8 mouse cellular contexts compared by ENCODE assay signal in genomic region chr14:21993251-21994060, GRCm38 (mm10). TPM values are rescaled to one million over a fixed set of nuclear protein-coding genes. Genes with fewer than 3 reads are reported as not detected.
DNase-seq lines count a peak whose midpoint lies in the region; ATAC-seq and TF ChIP-seq lines count a peak whose summit lies in the region.

No protein-coding gene starts in this region.

- TF ChIP-seq CTCF in hindbrain, postnatal 0 days (IDR thresholded peaks at IDR 0.05; ENCODE audit: low read depth), result no peak

- H3K9me3 ChIP-seq in hindbrain, postnatal 0 days (ENCODE audit: low read length), result no peaks in the 10 kb centered on the region
- H3K9me3 ChIP-seq in liver, embryonic 15.5 days (replicated peaks), result no peaks in the 10 kb centered on the region

- H3K27me3 ChIP-seq in hindbrain, postnatal 0 days (ENCODE audit: insufficient read depth, low read length), result peaks cover 39% of the 10 kb centered on the region
- peaks cover 90% of the 10 kb centered on the region for H3K27me3 ChIP-seq in liver, embryonic 15.5 days

- peak; percentile 9 for DNase-seq in layer of hippocampus, adult 9-11 months
- DNase-seq in layer of hippocampus, postnatal 14 days (ENCODE audit: low spot score in 2 of 2), result no peak
- DNase-seq in embryo, embryonic 11 days, result peak; percentile 53
- no peak for DNase-seq in hindbrain, postnatal 0 days (ENCODE audit: low spot score)
- DNase-seq in retina, postnatal 1 day, result peak; percentile 18
- no peak for DNase-seq in urinary bladder, adult 2 months (ENCODE audit: low spot score)
- DNase-seq in thymus, postnatal 25 days, result no peak

- no peak overlapping the region for H3K4me3 ChIP-seq in hindbrain, postnatal 0 days (ENCODE audit: low read length)
- H3K4me3 ChIP-seq in liver, embryonic 15.5 days (replicated peaks), result peak overlapping the region; percentile 54

- WGBS in hindbrain, postnatal 0 days, result 35% methylated on average over 14 of the region's 14 CpGs
- WGBS in liver, embryonic 15.5 days (ENCODE audit: insufficient replicate concordance), result 13% methylated on average over 14 of the region's 14 CpGs

- H3K27ac ChIP-seq in hindbrain, postnatal 0 days, result no peak overlapping the region
- no peak overlapping the region for H3K27ac ChIP-seq in liver, embryonic 15.5 days (replicated peaks)

- H3K9ac ChIP-seq in hindbrain, postnatal 0 days (replicated peaks; ENCODE audit: low read length), result no peak overlapping the region
- H3K9ac ChIP-seq in liver, embryonic 15.5 days, result no peak overlapping the region

- 0 out of 2 replicates have a peak, but pooled peaks cover 7% of the 10 kb centered on the region for H3K4me1 ChIP-seq in hindbrain, postnatal 0 days (ENCODE audit: insufficient read depth, low read length)
- peaks cover 25% of the 10 kb centered on the region for H3K4me1 ChIP-seq in liver, embryonic 15.5 days (replicated peaks)

- no peaks in the 10 kb centered on the region for H3K36me3 ChIP-seq in hindbrain, postnatal 0 days (ENCODE audit: insufficient read depth, low read length)
- no peaks in the 10 kb centered on the region for H3K36me3 ChIP-seq in liver, embryonic 15.5 days (replicated peaks)

- H3K4me2 ChIP-seq in hindbrain, postnatal 0 days (ENCODE audit: low read depth, low read length), result peak overlapping the region; percentile 72; the same call in 1 of the 2 replicates
- H3K4me2 ChIP-seq in liver, embryonic 15.5 days, result peak overlapping the region; percentile 75

- no peak for ATAC-seq in hindbrain, postnatal 0 days
- ATAC-seq in liver, embryonic 15.5 days (ENCODE audit: insufficient read depth), result no peak

RNA-seq across cellular contexts. Expression of gene Zfp503, which starts 4.1 kb away (rescaled TPM):
- 1 to 10 TPM; 2.9 TPM for total RNA-seq in layer of hippocampus, postnatal 14 days (2021)
- total RNA-seq in hindbrain, postnatal 0 days (2014; rRNA removed), result 25.5 and 25.6 TPM in 2 replicates
- 8.4 and 10.4 TPM in 2 replicates for polyA plus RNA-seq in hindbrain, postnatal 0 days (2015; fragmentation: Nextera tagmentation; extraction: Ambion mirVana)
- polyA plus RNA-seq in liver, embryonic 15.5 days (2015; fragmentation: Nextera tagmentation; extraction: Ambion mirVana), result 0.74 and 0.91 TPM in 2 replicates
- 14.3 and 26.0 TPM in 2 replicates for polyA plus RNA-seq in urinary bladder, adult 2 months (2012; rRNA removed)

RNA-seq across cellular contexts. Expression of gene Lrmda, which starts 26.1 kb away (rescaled TPM):
- total RNA-seq in layer of hippocampus, postnatal 14 days (2021), result under 1 TPM in 1 of 2 experiments, not detected in 1; 0.95 TPM
- 0.21 TPM in 1 of 2 replicates, not detected in the other for total RNA-seq in hindbrain, postnatal 0 days (2014; rRNA removed)
- 0.52 and 0.53 TPM in 2 replicates for polyA plus RNA-seq in hindbrain, postnatal 0 days (2015; fragmentation: Nextera tagmentation; extraction: Ambion mirVana)
- 0.13 and 0.28 TPM in 2 replicates for polyA plus RNA-seq in liver, embryonic 15.5 days (2015; fragmentation: Nextera tagmentation; extraction: Ambion mirVana)
- 0.74 and 1.3 TPM in 2 replicates for polyA plus RNA-seq in urinary bladder, adult 2 months (2012; rRNA removed)

Comparison
In these comparisons a context has a peak if more than half of its experiments do, and no peak if none do; other contexts are left out.
1. DNase-seq: peak in layer of hippocampus, adult 9-11 months (single experiment), embryo, embryonic 11 days (single experiment) and retina, postnatal 1 day (single experiment); none in layer of hippocampus, postnatal 14 days (0 of 2), hindbrain, postnatal 0 days (single experiment), urinary bladder, adult 2 months (single experiment) and thymus, postnatal 25 days (single experiment).